Mouse (Mus musculus) liver, embryonic 14.5 days (tissue): ENCODE results near the gene Dgat2l6. TPM values are rescaled to one million over a fixed set of nuclear protein-coding genes. Genes with fewer than 3 reads are reported as not detected.

Experiments used
- ATAC-seq: fragments of 200-750 bp; cut with Nextera tagmentation; 2 replicates; pipeline ENCODE4 v1.8.0; 2017; ENCODE audit warnings: moderate number of reproducible peaks, mild to moderate bottlenecking, moderate library complexity; ENCODE audit not compliant: insufficient read depth
- DNase-seq, 3 experiments: peaks; one replicate each; pipeline ENCODE4 v3.0.0-alpha.2; 2012 to 2013; ENCODE audit warnings: low read depth in 3 of 3, low spot score in 3 of 3
- H3K27ac ChIP-seq: fragments of 300-500 bp; sonication (generic); 2 replicates; pipeline ENCODE4 v1.5.1; 2014; ENCODE audit warnings: moderate library complexity, mild to moderate bottlenecking, control low read depth, inconsistent platforms
- H3K27me3 ChIP-seq: fragments of 300-500 bp; sonication (generic); 2 replicates; pipeline ENCODE4 v1.6.1; 2014; ENCODE audit warnings: mild to moderate bottlenecking, low read length, moderate library complexity; ENCODE audit not compliant: control insufficient read depth, insufficient read depth
- H3K36me3 ChIP-seq: fragments of 300-500 bp; sonication (generic); replicated peaks from 2 replicates; pipeline ENCODE4 v1.6.1; 2014; ENCODE audit warnings: low read depth; ENCODE audit not compliant: control insufficient read depth, insufficient read depth
- H3K4me1 ChIP-seq, 2 experiments: fragments of 200-500 bp in 1 of 2; fragments of 300-500 bp in 1 of 2; sonication (generic) in 1 of 2; replicated peaks; 2 replicates each; pipeline ENCODE4 v1.6.1; 2012 to 2014; ENCODE audit warnings: antibody characterized with exemption in 1 of 2, inconsistent platforms in 1 of 2, low read length in 1 of 2; ENCODE audit not compliant: control insufficient read depth in 2 of 2, insufficient read depth in 2 of 2
- H3K4me2 ChIP-seq: fragments of 300-500 bp; sonication (generic); 2 replicates; pipeline ENCODE4 v1.6.1; 2014; ENCODE audit warnings: low read depth, mild to moderate bottlenecking, control low read depth, moderate library complexity
- H3K4me3 ChIP-seq, 2 experiments: fragments of 200-500 bp in 1 of 2; fragments of 300-500 bp in 1 of 2; sonication (generic) in 1 of 2; 2 replicates each; pipeline ENCODE4 v1.5.1; 2012 to 2014; ENCODE audit warnings: low read depth in 2 of 2, low read length in 2 of 2, mild to moderate bottlenecking in 2 of 2, control low read depth in 1 of 2, inconsistent platforms in 1 of 2, moderate library complexity in 1 of 2; ENCODE audit not compliant: insufficient read depth in 1 of 2
- H3K9ac ChIP-seq: fragments of 300-500 bp; sonication (generic); replicated peaks from 2 replicates; pipeline ENCODE4 v1.6.1; 2014; ENCODE audit warnings: mild to moderate bottlenecking, control low read depth, moderate library complexity
- H3K9me3 ChIP-seq: fragments of 300-500 bp; sonication (generic); 2 replicates; pipeline ENCODE4 v1.6.1; 2016; ENCODE audit warnings: low read length, mixed read lengths; ENCODE audit not compliant: control insufficient read depth
- CTCF ChIP-seq: IDR thresholded peaks from 2 replicates; pipeline ENCODE4 v1.5.1; 2016; ENCODE audit warnings: antibody characterized with exemption, low read depth, control low read depth
- EP300 ChIP-seq: IDR thresholded peaks from 2 replicates; pipeline ENCODE4 v1.6.1; 2016; ENCODE audit warnings: antibody characterized with exemption, low read depth
- WGBS: fragments of 180-500 bp; shearing (Covaris S2); extraction: QIAGEN DNeasy Blood & Tissue Kit; methylation state at CpG from one replicate; pipeline ENCODE4 v1.1.7; 2014; ENCODE audit not compliant: insufficient replicate concordance; 5-methylcytosine and 5-hydroxymethylcytosine counted together
- polyA plus RNA-seq, 2 experiments: library from polyadenylated mRNA; depleted of rRNA in 1 of 2; stranded (reverse) in 1 of 2; unstranded in 1 of 2; fragments of >200 nt; fragmentation: Nextera tagmentation in 1 of 2; extraction: Ambion mirVana in 1 of 2; gene quantifications; 2 replicates each; pipeline versions ENCODE4 v1.2.1 to v1.2.3; 2012 to 2014

Gene Dgat2l6
- polyA plus RNA-seq, 2 experiments: not detected

- H3K9ac ChIP-seq: no peak within 1 kb of the TSS
- 39% methylated on average over 4 of the region's 4 CpGs for WGBS
- no peaks in the 10 kb centered on the region for H3K4me1 ChIP-seq
- ATAC-seq (no peak), DNase-seq (peak in 1 of 3 experiments; percentile 4)
- H3K4me2 ChIP-seq: no peak within 1 kb of the TSS
- no peaks in the 10 kb centered on the region for H3K9me3 ChIP-seq
- no peak within 1 kb of the TSS for H3K4me3 ChIP-seq
- no peak for TF ChIP-seq EP300
- TF ChIP-seq CTCF: no peak
- no peak within 1 kb of the TSS for H3K27ac ChIP-seq
- no peaks in the 10 kb centered on the region; the same call in 1 of the 2 replicates for H3K27me3 ChIP-seq
- no peaks in the 10 kb centered on the region for H3K36me3 ChIP-seq
Measured at GRCm38 (mm10) chrX:100594791-100595190, 70.2 kb downstream of the Dgat2l6 start, which contains the start of gene P2ry4. P2ry4 (minus strand) TSS chrX:100594869.

Other genes with a start within 250 kb of the Dgat2l6 start
- not detected in 2 replicates for gene Otud6a, start 95.8 kb upstream of the Dgat2l6 start, polyA plus RNA-seq (2012; rRNA removed)
- not detected in 2 replicates for gene Otud6a, start 95.8 kb upstream of the Dgat2l6 start, polyA plus RNA-seq (2014; fragmentation: Nextera tagmentation; extraction: Ambion mirVana)
- gene Awat2, start 82.1 kb upstream of the Dgat2l6 start, polyA plus RNA-seq (2012; rRNA removed): 0.18 and 0.26 TPM in 2 replicates
- 0.15 TPM in 2 replicates for gene Awat2, start 82.1 kb upstream of the Dgat2l6 start, polyA plus RNA-seq (2014; fragmentation: Nextera tagmentation; extraction: Ambion mirVana)
- 16.2 and 26.3 TPM in 2 replicates for gene Igbp1, start 30.5 kb upstream of the Dgat2l6 start, polyA plus RNA-seq (2012; rRNA removed)
- 18.8 and 20.3 TPM in 2 replicates for gene Igbp1, start 30.5 kb upstream of the Dgat2l6 start, polyA plus RNA-seq (2014; fragmentation: Nextera tagmentation; extraction: Ambion mirVana)
- 0.03 TPM in 1 of 2 replicates, not detected in the other for gene Awat1, start 47.4 kb downstream of the Dgat2l6 start, polyA plus RNA-seq (2012; rRNA removed)
- 0.09 TPM in 1 of 2 replicates, not detected in the other for gene Awat1, start 47.4 kb downstream of the Dgat2l6 start, polyA plus RNA-seq (2014; fragmentation: Nextera tagmentation; extraction: Ambion mirVana)
- gene P2ry4, start 70.0 kb downstream of the Dgat2l6 start, polyA plus RNA-seq (2012; rRNA removed): 0.18 and 0.24 TPM in 2 replicates
- gene P2ry4, start 70.0 kb downstream of the Dgat2l6 start, polyA plus RNA-seq (2014; fragmentation: Nextera tagmentation; extraction: Ambion mirVana): 0.32 and 0.35 TPM in 2 replicates
- not detected in 2 replicates for gene Arr3, start 80.7 kb downstream of the Dgat2l6 start, polyA plus RNA-seq (2012; rRNA removed)
- not detected in 2 replicates for gene Arr3, start 80.7 kb downstream of the Dgat2l6 start, polyA plus RNA-seq (2014; fragmentation: Nextera tagmentation; extraction: Ambion mirVana)
- gene Kif4, start 100.9 kb downstream of the Dgat2l6 start, polyA plus RNA-seq (2012; rRNA removed): 7.1 and 14.6 TPM in 2 replicates
- gene Kif4, start 100.9 kb downstream of the Dgat2l6 start, polyA plus RNA-seq (2014; fragmentation: Nextera tagmentation; extraction: Ambion mirVana): 23.5 and 24.7 TPM in 2 replicates
- 19.3 and 27.1 TPM in 2 replicates for gene Pdzd11, start 101.7 kb downstream of the Dgat2l6 start, polyA plus RNA-seq (2012; rRNA removed)
- 67.2 and 70.0 TPM in 2 replicates for gene Pdzd11, start 101.7 kb downstream of the Dgat2l6 start, polyA plus RNA-seq (2014; fragmentation: Nextera tagmentation; extraction: Ambion mirVana)
- gene Gdpd2, start 205.0 kb downstream of the Dgat2l6 start, polyA plus RNA-seq (2012; rRNA removed): 0.17 and 0.27 TPM in 2 replicates
- gene Gdpd2, start 205.0 kb downstream of the Dgat2l6 start, polyA plus RNA-seq (2014; fragmentation: Nextera tagmentation; extraction: Ambion mirVana): 0.04 and 0.20 TPM in 2 replicates
- 1.3 and 1.9 TPM in 2 replicates for gene Dlg3, start 242.9 kb downstream of the Dgat2l6 start, polyA plus RNA-seq (2012; rRNA removed)
- gene Dlg3, start 242.9 kb downstream of the Dgat2l6 start, polyA plus RNA-seq (2014; fragmentation: Nextera tagmentation; extraction: Ambion mirVana): 0.43 and 0.53 TPM in 2 replicates